Mouse (Mus musculus): ENCODE measurements around the gene Hist1h2bk.

Gene Hist1h2bk

DNA sequence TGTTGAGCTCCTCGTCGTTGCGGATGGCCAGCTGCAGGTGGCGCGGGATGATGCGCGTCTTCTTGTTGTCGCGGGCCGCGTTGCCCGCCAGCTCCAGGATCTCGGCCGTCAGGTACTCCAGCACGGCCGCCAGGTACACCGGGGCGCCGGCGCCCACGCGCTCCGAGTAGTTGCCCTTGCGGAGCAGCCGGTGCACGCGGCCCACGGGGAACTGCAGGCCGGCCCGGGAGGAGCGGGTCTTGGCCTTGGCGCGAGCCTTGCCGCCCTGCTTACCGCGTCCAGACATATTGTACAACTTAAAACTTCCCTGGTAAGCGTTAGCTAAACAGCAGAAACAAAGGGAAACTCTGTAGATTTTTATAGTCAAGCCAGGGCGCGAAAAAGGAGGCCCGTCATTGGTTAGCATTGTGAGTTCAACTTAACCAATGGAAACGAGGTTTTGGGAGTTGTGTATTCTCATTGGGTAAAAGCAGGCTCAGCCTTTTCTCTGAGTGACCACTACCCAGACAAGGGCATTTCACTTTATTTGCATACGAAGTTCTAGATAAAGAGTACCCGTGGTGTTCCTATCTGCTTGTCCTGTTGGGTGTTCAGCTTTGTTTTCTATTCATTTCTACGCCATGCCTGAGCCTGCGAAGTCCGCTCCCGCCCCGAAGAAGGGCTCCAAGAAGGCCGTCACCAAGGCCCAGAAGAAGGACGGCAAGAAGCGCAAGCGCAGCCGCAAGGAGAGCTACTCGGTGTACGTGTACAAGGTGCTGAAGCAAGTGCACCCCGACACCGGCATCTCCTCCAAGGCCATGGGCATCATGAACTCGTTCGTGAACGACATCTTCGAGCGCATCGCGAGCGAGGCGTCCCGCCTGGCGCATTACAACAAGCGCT lies at the start of gene Hist1h2bk, which contains the start of gene Hist1h2ah:
Gene Hist1h2bk, plus strand, starts transcription at position 604 of the 882 bp plus-strand sequence.
Gene Hist1h2ah, minus strand, starts transcription at position 302 of the 882 bp plus-strand sequence.
- DNase-seq (ENCODE audit: low read depth, low spot score), result peak; percentile 90

DNA sequence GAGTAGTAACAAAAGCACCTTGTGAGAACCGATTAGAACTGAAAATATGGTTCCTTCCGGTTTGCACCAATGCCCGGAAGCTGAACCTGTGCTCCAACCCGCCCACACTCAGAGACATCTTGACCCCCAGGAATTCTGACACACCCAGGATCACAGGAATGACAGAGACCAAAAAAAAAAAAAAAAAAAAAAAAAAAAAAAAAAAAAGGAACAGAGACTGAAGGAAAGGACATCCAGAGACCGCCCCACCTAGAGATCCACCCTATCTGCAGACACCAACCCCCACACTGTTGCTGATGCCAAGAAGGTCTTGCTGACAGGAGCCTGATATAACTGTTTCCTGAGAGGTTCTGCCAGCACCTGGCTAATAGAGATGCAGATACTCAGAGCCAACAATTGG lies 43.1 kb upstream of the Hist1h2bk start:
- DNase-seq (ENCODE audit: low read depth, low spot score), result no peak

DNA sequence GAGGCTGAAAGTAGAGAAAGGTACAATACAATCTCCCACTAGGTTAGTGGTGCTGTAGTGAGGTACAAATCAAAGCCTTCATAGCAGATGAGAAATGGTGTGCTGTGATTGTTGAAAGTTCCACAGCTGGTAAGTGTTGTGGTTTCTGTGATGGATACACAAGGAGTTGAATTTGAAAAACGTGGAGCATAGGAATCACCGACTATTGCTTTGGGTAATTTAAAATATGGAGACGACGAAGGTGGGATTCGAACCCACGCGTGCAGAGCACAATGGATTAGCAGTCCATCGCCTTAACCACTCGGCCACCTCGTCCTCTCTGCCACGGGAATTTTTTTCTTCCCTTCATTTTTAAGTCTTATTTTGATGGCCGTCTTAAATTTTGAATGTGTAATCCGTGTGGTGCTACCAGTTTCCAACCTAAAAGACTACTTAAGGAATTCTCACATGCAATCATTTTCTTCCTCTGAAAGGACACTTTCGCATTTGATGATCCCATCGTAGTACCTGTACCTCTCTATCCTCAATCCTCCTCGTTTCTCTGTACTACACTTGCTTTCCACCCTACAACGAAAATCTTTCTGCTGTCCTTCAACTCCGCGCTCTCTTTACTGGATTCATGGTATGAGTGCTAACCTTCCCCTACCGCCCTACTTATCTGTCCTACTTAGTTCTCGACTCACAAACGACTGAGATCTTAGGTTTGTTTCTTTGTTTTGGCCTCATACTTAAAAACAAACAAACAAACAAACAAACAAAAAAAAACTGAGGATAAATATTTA lies 41.5 kb upstream of the Hist1h2bk start:
- DNase-seq (ENCODE audit: low read depth, low spot score), result peak; percentile 27

DNA sequence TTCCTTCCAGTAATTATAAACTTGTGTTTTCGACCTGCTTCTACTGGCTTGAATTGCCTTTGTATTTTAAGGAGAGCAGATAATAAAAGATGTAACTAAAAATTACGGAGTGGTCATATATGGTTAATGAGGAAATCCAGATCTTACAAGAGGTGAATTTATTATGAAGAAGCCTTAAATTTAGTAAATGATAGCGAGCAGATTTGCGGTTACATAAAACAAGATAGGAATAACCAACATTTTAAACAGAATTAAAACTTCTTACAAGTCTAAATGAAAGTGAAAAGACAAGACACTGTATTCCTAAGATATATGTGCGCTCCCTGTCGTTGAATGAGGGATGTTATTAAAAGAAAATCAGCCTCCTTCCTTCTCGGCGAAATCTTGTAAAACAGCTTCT lies 40.8 kb upstream of the Hist1h2bk start:
- no peak for DNase-seq (ENCODE audit: low read depth, low spot score)

DNA sequence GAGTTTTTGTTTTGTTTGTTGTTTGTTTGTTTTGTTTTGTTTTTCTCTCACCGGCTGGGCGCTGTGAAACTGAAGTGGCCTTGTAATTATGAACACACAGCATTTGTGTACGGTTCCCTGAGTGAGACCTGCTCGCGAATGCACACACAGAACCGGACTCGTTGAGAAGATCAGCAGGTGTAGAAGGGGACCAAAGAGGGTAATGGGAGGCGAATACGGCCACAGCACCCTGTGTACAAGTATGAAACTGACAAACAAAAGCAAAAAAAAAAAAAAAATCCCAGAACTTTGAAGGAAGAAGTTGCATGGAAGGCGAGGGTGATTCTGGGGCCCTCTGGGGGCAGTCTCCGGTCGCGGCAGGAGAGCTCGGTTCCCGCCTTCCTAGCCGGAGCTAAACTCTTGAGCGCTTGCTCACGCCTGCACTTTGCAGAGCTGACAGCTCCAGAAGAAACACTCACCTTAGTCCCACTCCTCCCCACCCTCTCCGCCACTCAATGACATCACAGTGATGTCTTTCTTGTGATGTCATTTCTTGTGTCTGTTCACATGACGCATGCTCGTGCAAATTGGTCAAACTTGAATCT lies 40.2 kb upstream of the Hist1h2bk start:
- peak; percentile 62 for DNase-seq (ENCODE audit: low read depth, low spot score)

DNA sequence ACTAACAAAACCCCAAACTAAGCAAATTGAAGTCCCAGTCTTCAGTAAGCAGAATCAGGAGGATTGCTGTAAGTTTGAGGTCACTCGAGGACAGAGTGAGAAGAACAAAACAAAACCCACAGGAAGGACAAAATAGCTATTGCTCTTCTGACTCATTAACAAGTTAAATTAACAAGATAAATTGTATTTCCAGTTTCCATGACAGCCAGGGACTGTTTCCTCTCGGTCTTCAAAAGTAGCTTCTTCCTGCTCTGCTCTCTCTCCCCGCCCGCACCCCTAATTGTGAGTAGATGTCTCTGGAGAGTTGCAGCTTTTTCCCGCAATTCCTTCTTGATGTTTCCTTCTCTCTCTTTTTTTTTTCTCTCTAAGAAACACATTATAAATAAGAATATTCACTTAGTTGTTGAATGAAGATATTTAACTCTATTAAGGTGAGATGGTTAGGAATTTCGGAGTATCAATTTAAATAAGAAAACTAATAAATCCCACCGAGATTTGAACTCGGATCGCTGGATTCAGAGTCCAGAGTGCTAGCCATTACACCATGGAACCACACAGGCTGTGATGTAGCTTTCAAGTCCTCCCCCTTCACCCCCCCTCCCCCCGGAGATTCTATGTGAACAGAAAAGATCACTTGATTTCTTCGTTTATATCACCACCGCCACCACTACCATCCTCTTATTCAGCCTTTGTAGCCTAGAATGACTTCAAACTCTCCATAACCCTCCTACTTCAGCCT lies 39.4 kb upstream of the Hist1h2bk start:
- peak; percentile 61 for DNase-seq (ENCODE audit: low read depth, low spot score)

DNA sequence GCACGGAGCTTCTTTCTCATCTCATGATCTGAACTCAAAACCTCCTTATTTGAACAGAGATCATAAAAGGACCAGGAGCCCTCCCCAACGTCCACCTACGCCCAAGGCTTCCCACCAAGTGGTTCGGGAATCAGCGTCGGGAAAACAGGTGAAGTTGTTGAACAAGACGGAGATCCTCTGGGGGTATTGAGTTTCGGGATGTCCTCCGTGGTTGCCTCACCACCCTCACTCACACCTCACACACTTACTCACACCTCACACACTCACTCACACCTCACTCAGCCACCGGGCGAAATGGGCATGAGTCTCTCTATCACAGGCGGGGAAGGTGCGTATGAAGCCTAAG lies 38.9 kb upstream of the Hist1h2bk start:
- peak; percentile 14 for DNase-seq (ENCODE audit: low read depth, low spot score)

DNA sequence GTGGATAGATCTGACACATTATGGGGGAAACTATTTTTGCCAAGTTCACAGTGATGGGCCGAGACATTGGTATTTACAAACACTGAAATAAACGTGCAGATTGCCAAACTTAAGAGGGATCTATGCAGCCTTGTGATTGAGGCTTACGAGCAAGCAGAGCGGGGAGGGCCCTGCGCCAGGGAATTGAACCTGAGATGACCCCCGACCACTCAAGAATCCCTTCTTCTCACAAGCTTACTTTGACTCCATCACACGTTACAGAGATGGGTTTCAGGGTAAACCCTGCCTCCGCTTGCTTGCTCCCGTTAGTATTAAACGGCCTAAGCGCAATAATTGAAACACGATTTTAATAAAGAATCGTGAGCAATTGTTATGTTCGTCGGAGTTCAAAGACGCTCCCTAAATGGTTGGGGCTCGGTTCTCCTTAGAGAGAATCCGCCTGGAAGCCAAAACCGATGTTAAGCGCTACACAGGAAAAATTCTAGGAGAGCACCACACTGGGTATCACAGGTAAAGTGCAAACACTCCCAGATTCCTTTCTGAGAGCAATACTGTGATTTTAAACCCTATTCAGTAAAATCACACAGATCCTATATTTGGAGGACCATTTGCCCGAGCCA lies 38.4 kb upstream of the Hist1h2bk start:
- DNase-seq (ENCODE audit: low read depth, low spot score), result no peak

DNA sequence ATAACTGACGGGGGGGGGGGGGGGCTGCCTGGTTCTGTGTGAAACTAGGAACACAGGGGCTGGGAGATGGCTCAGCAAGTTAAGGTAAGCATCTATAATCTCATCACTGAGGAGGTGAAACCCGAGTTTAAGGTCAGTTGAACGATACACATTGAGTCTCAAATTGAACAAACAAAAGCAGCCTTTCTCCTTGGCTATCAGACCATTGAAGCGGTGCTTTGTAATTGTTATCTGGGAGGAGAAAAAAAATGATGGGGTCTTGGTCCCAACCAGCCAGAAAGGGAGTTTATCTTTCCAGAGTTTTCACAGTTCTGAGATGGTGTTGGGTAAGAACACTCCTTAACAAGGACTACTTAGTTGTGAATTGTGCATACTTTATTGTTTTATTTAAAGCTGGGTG lies 37.8 kb upstream of the Hist1h2bk start:
- DNase-seq (ENCODE audit: low read depth, low spot score), result no peak

DNA sequence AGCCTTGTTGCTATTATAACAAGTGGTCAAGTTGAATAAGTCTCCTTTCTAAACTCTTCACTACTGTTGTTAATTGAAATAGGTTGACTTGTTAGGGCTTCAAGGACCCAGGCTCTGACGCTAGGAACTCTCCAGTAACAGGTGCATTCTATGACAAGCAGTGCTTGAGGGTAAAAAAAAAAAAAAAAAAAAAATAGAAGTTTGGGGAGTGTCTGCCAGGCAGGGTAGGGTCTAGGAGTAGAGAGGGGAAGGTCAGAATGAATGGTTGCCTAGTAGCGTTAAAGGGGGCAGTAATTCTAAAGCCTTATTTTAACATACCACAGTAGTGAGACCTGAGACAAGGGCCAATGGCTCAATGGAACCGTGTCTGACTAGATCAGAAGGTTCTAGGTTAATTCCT lies 37.3 kb upstream of the Hist1h2bk start:
- DNase-seq (ENCODE audit: low read depth, low spot score), result no peak

DNA sequence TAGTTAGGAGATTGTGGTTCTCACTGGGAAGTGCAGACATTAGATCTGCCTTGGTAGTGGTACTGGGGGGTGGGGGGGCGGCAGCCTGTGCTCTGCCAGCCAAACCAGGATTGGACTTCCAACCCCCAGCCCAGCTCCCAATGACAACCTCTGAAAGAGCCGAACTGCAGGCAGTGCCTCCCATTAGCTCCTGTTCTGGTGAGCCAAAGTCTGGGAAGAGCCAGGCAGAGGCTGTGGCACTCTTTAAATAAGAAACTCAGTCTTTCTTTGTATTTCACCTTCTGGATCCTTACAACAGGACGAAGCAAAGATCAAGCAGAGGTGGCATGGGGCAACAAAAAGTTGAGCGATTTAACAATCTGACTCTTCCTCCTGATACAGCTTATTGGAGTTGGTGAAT lies 36.5 kb upstream of the Hist1h2bk start:
- no peak for DNase-seq (ENCODE audit: low read depth, low spot score)

DNA sequence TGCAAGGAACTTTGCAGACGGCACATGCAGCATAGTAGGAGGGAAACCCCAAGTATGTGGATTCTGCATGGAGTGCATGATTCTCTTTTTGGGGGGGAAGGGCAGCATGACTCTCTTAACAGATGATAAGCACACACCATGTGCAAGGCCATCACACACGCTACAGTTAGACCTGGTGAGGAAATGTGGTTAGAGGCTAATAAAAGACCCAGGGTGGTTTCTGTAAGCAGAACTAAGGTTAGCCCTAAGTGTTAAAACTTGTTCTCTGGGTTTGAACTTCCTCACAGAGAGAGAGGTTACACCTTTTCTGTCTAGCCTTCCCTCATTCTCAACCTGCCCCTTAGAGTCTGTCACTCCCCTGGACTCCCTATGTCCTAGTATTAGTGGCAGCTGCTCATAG lies 34.3 kb upstream of the Hist1h2bk start:
- DNase-seq (ENCODE audit: low read depth, low spot score), result no peak

DNA sequence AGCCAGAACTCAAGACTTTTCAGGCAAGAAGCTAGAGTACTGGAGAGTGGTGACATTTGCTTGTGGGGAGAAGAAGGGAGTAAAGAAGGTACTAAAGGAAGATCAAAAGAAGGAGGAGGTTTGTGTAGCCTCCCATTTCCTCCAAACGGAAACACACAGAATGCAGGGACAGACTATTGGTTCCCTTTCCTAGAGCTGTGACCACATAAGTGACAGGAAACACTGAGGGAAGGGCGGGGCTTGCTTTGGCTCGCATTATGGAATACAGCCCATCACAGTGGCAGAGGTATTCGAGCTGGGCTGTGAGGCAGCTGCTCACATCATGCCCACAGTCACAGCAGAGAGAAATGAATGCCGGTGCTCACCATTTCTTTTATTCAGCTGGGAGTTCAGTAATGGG lies 33.8 kb upstream of the Hist1h2bk start:
- DNase-seq (ENCODE audit: low read depth, low spot score), result peak; percentile 71

DNA sequence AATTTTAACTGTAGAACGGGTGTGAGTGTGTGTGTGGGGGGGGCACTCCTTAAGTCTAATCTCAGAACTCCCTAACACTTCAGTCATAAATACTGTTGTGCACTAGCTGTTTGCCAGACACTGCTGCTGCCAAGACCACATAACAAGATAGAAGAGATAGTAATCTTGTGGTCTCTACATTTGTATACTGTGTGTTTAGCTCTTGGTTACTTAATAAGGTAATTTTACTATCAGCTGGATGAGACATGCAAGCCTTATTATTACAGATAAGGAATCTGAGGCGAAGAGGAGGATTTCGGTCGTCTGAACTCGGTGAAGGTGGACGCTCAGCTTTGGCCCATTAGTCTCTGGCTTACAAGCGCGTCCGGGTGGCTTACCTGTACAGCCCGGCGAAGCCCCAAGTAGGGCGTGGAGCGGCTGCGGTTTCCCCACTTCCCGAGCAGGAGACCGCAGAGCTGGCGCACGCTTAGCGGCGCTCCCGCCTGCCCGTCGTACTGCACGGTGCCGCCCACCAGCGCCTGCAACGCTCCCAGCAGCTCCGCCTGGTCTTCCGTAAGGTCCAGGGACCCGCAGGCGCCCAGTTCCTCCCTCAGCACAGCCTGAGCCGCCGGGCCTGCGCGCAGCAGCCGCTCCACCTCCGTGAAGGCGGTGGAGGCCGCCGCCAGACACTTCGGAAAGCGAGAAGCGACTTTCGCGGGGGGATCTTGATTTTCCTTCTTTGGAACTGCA lies 29.9 kb upstream of the Hist1h2bk start:
- DNase-seq (ENCODE audit: low read depth, low spot score), result peak; percentile 86

DNA sequence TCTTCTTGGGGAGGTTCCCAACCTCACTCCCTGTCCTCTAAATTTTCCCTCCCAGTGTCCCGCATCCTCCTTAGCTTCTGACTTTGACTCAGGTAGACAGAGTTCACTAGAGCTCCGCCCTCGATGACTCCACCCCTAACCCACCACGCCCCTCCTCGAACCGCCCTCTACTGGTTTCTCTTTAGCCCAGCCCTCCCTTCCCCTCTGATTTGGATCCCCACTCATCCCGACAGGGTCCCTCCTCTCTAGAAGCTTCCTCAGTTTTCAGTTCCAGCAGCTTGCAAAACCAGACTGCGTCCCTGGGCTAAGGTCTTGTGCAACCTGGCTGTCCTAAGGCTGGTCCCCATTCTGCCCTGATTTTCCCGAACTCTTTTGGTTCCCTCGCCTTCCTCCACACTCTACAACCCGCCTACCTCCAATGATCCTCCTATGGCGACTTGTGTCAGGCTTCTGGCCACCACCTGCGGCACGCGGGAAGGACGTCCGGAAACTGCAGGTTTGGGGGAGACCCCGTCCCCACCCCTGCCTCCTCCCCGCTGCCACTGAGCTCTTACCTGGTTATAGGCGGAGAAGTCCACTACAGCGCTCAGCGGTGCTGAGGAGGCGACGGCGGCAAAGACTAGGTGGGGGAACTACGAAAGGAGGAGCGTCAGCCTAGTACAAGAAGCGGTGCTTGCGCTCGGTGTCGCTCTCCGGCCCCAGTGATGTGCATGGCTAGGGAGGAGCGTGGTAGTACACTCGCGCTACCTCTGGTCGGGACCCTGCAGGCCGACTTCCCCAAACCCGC lies 29.1 kb upstream of the Hist1h2bk start:
- peak; percentile 83 for DNase-seq (ENCODE audit: low read depth, low spot score)

DNA sequence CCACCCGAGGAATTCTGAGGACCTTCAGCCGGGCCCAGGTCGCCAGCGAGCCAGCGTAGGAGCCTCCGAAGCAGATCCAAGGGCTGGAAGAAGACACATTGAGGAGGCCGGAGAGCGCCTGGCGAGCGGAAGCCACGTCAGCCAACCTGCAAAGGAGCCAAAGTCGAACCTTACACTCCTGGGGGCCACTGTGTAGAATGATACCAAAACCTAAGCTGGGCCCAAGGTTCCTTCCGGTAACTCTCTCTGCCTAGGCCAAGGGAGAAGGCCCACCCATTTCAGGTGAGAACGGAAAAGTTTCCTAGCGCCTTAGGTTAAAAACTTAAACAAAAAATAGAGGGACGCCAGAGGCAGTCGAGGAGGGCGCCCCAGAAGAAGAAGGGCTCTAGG lies 28.6 kb upstream of the Hist1h2bk start:
- DNase-seq (ENCODE audit: low read depth, low spot score), result no peak

DNA sequence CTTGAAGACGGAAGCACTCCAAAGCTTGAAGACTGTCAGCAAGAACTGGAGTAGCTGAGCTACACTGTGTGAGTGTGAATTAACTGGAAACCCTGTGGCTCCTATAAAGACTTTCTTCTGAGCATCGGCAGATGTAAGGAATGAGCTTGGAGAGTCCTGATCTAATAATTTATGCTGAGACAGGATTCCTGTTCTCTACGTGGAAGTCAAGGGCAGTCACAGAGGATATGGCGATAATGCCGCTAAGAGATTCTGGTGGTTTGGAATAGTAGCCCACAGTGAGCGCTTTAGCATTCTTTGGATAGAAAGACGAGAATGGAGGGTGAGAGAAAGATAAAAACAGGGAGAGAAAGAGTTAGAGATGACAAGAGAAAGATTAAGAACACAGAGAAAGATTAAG lies 27.8 kb upstream of the Hist1h2bk start:
- DNase-seq (ENCODE audit: low read depth, low spot score), result no peak

DNA sequence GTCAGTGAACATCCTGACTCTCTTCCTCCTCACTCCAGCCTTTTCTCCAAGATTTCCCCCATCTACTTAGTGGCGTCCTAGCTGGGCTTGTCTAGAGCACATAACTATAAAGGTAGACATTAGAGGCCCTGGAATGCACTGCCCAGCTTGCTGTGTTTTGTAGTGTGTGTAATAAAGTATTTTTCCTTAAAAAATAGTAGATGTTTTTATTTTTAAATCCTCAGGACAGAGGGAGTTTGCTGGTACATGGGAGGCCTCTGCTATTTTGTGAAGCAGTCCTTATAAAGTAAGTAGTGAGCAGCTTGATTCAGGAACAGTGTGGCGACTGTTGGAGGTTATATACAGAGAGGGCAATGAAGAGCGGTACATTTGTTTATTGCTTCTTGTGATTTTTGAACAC lies 27.0 kb upstream of the Hist1h2bk start:
- no peak for DNase-seq (ENCODE audit: low read depth, low spot score)

DNA sequence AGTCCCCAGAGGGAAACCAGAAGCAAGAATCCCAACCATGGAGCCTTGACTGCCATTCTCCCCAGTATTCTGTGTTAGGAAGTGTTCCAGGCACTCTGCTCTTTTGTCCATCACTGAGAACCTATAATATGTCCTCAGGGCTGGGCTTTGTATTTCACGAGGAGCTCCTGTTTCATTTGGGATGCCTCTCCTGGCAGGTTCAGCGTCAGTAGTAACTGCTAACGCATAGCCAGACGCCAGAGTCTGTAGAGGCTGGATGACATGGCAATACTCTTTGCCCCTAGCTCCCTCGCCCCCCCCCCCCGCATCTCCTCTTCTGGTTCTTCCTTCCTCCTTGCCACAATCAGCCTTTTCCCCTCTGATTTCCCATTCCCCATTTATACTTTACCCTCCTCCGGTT lies 26.0 kb upstream of the Hist1h2bk start, which contains the start of gene Prss16:
Gene Prss16, minus strand, starts transcription at position 101 of the 400 bp plus-strand sequence.
- no peak for DNase-seq (ENCODE audit: low read depth, low spot score)

DNA sequence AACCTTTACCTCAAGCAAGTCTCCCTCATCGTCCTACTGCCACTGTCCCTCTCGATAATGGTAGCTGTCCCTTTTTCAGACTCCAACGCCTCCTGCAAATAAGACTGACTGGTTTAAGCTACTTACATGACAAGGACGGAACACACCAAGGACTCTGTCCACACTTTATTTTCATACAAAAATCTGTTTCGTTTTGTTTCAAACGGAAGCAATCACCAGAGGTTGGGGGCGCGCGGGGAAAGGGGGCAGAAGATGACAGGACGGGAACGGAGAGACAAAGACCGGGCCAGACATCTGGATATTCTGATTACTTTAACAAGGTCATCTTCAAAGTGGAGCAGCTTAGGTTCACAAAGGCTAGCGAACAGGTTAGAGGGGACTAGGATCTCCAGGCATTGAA lies 22.0 kb upstream of the Hist1h2bk start:
- DNase-seq (ENCODE audit: low read depth, low spot score), result no peak
